Mouse (Mus musculus): Measurements from ENCODE around the gene Gm21987.

The Gm21987 gene

GRCm38 (mm10) chr16:38371705-38372296, 25.0 kb downstream of the Gm21987 start:
- DNase-seq (ENCODE audit: low spot score): no peak

GRCm38 (mm10) chr16:38372876-38373275, 26.0 kb downstream of the Gm21987 start:
- DNase-seq (ENCODE audit: low spot score): no peak

GRCm38 (mm10) chr16:38373439-38373838, 26.6 kb downstream of the Gm21987 start:
- no peak for DNase-seq (ENCODE audit: low spot score)

- no peak for DNase-seq (ENCODE audit: low spot score)
Observed at GRCm38 (mm10) chr16:38373941-38374340, 27.1 kb downstream of the Gm21987 start.

- DNase-seq (ENCODE audit: low spot score): no peak
Observed at GRCm38 (mm10) chr16:38374379-38375140, 27.7 kb downstream of the Gm21987 start.

- no peak for DNase-seq (ENCODE audit: low spot score)
Observed at GRCm38 (mm10) chr16:38375182-38375581, 28.3 kb downstream of the Gm21987 start.

GRCm38 (mm10) chr16:38376163-38376840, 29.5 kb downstream of the Gm21987 start:
- no peak for DNase-seq (ENCODE audit: low spot score)

GRCm38 (mm10) chr16:38376841-38377249, 30.0 kb downstream of the Gm21987 start:
- DNase-seq (ENCODE audit: low spot score): no peak

GRCm38 (mm10) chr16:38377546-38377945, 30.7 kb downstream of the Gm21987 start:
- no peak for DNase-seq (ENCODE audit: low spot score)

GRCm38 (mm10) chr16:38378591-38378990, 31.8 kb downstream of the Gm21987 start:
- DNase-seq (ENCODE audit: low spot score): no peak

GRCm38 (mm10) chr16:38379088-38379487, 32.2 kb downstream of the Gm21987 start:
- no peak for DNase-seq (ENCODE audit: low spot score)

- DNase-seq (ENCODE audit: low spot score): no peak
Observed at GRCm38 (mm10) chr16:38379493-38379892, 32.7 kb downstream of the Gm21987 start.

- DNase-seq (ENCODE audit: low spot score): no peak
Observed at GRCm38 (mm10) chr16:38379926-38380325, 33.1 kb downstream of the Gm21987 start.

GRCm38 (mm10) chr16:38383683-38384082, 36.8 kb downstream of the Gm21987 start:
- DNase-seq (ENCODE audit: low spot score): no peak

- no peak for DNase-seq (ENCODE audit: low spot score)
Observed at GRCm38 (mm10) chr16:38385184-38385634, 38.4 kb downstream of the Gm21987 start.

GRCm38 (mm10) chr16:38385700-38386099, 38.9 kb downstream of the Gm21987 start:
- no peak for DNase-seq (ENCODE audit: low spot score)

- DNase-seq (ENCODE audit: low spot score): no peak
Observed at GRCm38 (mm10) chr16:38387389-38387788, 40.5 kb downstream of the Gm21987 start.

- DNase-seq (ENCODE audit: low spot score): no peak
Observed at GRCm38 (mm10) chr16:38388757-38389156, 41.9 kb downstream of the Gm21987 start.

GRCm38 (mm10) chr16:38389284-38389893, 42.5 kb downstream of the Gm21987 start:
- DNase-seq (ENCODE audit: low spot score): no peak

- DNase-seq (ENCODE audit: low spot score): no peak
Observed at GRCm38 (mm10) chr16:38390322-38390721, 43.5 kb downstream of the Gm21987 start.

- DNase-seq (ENCODE audit: low spot score): no peak
Observed at GRCm38 (mm10) chr16:38392126-38392894, 45.5 kb downstream of the Gm21987 start.

- DNase-seq (ENCODE audit: low spot score): no peak
Observed at GRCm38 (mm10) chr16:38394191-38394618, 47.4 kb downstream of the Gm21987 start.

Data from adipocyte (in vitro differentiated cells).